Comparison of ENCODE assay signal across 9 mouse cellular contexts in the genomic region with DNA sequence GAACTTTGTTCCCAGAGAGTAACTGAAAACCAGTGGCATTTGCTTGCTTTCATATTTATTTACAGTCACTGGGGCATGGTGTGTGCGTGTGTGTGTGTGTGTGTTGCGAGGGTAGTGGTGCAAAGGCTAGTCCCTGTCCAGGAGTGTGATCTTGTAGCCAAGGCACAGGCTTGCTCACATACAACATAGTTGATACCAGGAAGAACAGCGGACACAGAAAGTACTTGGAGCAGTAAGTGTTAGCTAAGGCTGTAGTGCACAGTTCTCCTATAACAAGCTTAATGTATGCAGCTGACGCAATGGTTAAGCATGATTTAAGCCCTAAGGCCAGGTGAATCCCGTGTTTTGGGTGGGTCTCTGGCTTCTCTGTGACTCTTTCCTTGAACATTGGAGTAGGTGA. TPM values are rescaled to one million over a fixed set of nuclear protein-coding genes. Genes with fewer than 3 reads are reported as not detected.
DNase-seq lines count a peak whose midpoint lies in the region; ATAC-seq and TF ChIP-seq lines count a peak whose summit lies in the region.
"Not testable (repeated sequence)": the region's sequence is repeated elsewhere in the genome, so short reads cannot be mapped to it uniquely, and the experiment has no call there.
"Had no signal": no experiment of that assay in that cellular context is flagged by ENCODE, and none has a peak within 500 bp of the region (broad histone marks: within the 10 kb centered on the region; RNA-seq: fewer than 3 reads in every experiment).

No protein-coding gene starts in this region.

- not testable (repeated sequence) for ATAC-seq in forebrain, embryonic 15.5 days (replicated peaks); liver, embryonic 14.5 days (ENCODE audit: insufficient read depth)
- 0 out of 2 replicates have a peak, but pooled peaks have one; percentile 2 for ATAC-seq in kidney, embryonic 15.5 days (replicated peaks; ENCODE audit: low FRiP score)
- 0 out of 2 replicates have a peak, but pooled peaks have one; percentile 7 for ATAC-seq in midbrain, embryonic 13.5 days

- TF ChIP-seq EP300 in liver, embryonic 14.5 days (IDR thresholded peaks at IDR 0.05; ENCODE audit: low read depth), result not testable (repeated sequence)

- not testable (repeated sequence) for TF ChIP-seq CTCF in liver, embryonic 14.5 days (IDR thresholded peaks at IDR 0.05; ENCODE audit: low read depth); small intestine, adult 2 months (IDR thresholded peaks at IDR 0.05; ENCODE audit: extremely low read depth, insufficient read length, insufficient replicate concordance, low read depth, low read length)

- H3K4me1 ChIP-seq in forebrain, embryonic 15.5 days; hindbrain, embryonic 10.5 days (replicated peaks); kidney, embryonic 15.5 days; liver, embryonic 14.5 days (replicated peaks; ENCODE audit: control insufficient read depth in 2 of 2, insufficient read depth in 2 of 2, low read length in 1 of 2); midbrain, embryonic 13.5 days (replicated peaks); small intestine, adult 2 months (ENCODE audit: control insufficient read depth, insufficient read depth, insufficient read length, low read length): not testable (repeated sequence)

- H3K9me3 ChIP-seq in forebrain, embryonic 15.5 days; hindbrain, embryonic 10.5 days; kidney, embryonic 15.5 days (replicated peaks); liver, embryonic 14.5 days (ENCODE audit: control insufficient read depth, low read length); midbrain, embryonic 13.5 days: not testable (repeated sequence)

- H3K9ac ChIP-seq in forebrain, embryonic 15.5 days (replicated peaks), result peak overlapping the region; percentile 62; the same call in 1 of the 2 replicates
- H3K9ac ChIP-seq in kidney, embryonic 15.5 days, result 0 out of 2 replicates have a peak overlapping the region, but pooled peaks have one; percentile 66
- H3K9ac ChIP-seq in liver, embryonic 14.5 days (replicated peaks), result peak overlapping the region; percentile 65
- H3K9ac ChIP-seq in midbrain, embryonic 13.5 days (replicated peaks), result not testable (repeated sequence)

- DNase-seq in CD4-positive helper T cell, adult 2 months (ENCODE audit: low read depth, low spot score), result peak; percentile 11
- DNase-seq in embryo, embryonic 10 days (ENCODE audit: low spot score), result peak; percentile 4
- not testable (repeated sequence) for DNase-seq in hindbrain, embryonic 10.5 days (ENCODE audit: low spot score); liver, embryonic 14.5 days (ENCODE audit: low read depth in 3 of 3, low spot score in 3 of 3)

- H3K36me3 ChIP-seq in forebrain, embryonic 15.5 days; hindbrain, embryonic 10.5 days; kidney, embryonic 15.5 days; liver, embryonic 14.5 days (replicated peaks; ENCODE audit: control insufficient read depth, insufficient read depth, low read depth); midbrain, embryonic 13.5 days; small intestine, adult 2 months (ENCODE audit: control insufficient read depth, insufficient read depth, low read length): not testable (repeated sequence)

- peak overlapping the region; percentile 52 for H3K4me3 ChIP-seq in forebrain, embryonic 15.5 days
- peak overlapping the region; percentile 57 for H3K4me3 ChIP-seq in hindbrain, embryonic 10.5 days
- H3K4me3 ChIP-seq in kidney, embryonic 15.5 days (replicated peaks), result peak overlapping the region; percentile 62
- peak overlapping the region; percentile 62 to 72 for H3K4me3 ChIP-seq in liver, embryonic 14.5 days (ENCODE audit: insufficient read depth in 1 of 2, low read depth in 2 of 2, low read length in 2 of 2)
- H3K4me3 ChIP-seq in midbrain, embryonic 13.5 days (replicated peaks), result peak overlapping the region; percentile 50
- H3K4me3 ChIP-seq in small intestine, adult 2 months (ENCODE audit: low read depth, low read length), result peak overlapping the region; percentile 49

- peak overlapping the region; percentile 63 for H3K4me2 ChIP-seq in forebrain, embryonic 15.5 days (replicated peaks)
- peak overlapping the region; percentile 61 for H3K4me2 ChIP-seq in kidney, embryonic 15.5 days
- H3K4me2 ChIP-seq in liver, embryonic 14.5 days (ENCODE audit: low read depth), result peak overlapping the region; percentile 69
- peak overlapping the region; percentile 62 for H3K4me2 ChIP-seq in midbrain, embryonic 13.5 days (replicated peaks)

- not testable (repeated sequence) for H3K27me3 ChIP-seq in forebrain, embryonic 15.5 days; hindbrain, embryonic 10.5 days (ENCODE audit: insufficient read depth, poor library complexity, severe bottlenecking); kidney, embryonic 15.5 days; liver, embryonic 14.5 days (ENCODE audit: control insufficient read depth, insufficient read depth, low read length); midbrain, embryonic 13.5 days; small intestine, adult 2 months (ENCODE audit: control insufficient read depth, insufficient read depth, low read length)

- not testable (repeated sequence) for TF ChIP-seq POLR2A in small intestine, adult 2 months (IDR thresholded peaks at IDR 0.05; ENCODE audit: low read depth, low read length)

- H3K27ac ChIP-seq in forebrain, embryonic 15.5 days (replicated peaks); hindbrain, embryonic 10.5 days; liver, embryonic 14.5 days; midbrain, embryonic 13.5 days; small intestine, adult 2 months (ENCODE audit: insufficient read depth, low read depth, low read length): not testable (repeated sequence)
- H3K27ac ChIP-seq in kidney, embryonic 15.5 days, result peak overlapping the region; percentile 78; the same call in 1 of the 2 replicates

- 18% methylated on average over 5 of the region's 5 CpGs for whole genome bisulfite sequencing in forebrain, embryonic 15.5 days
- WGBS in hindbrain, embryonic 10.5 days, result 30% methylated on average over 5 of the region's 5 CpGs
- 14% methylated on average over 5 of the region's 5 CpGs for WGBS in kidney, embryonic 15.5 days
- WGBS in liver, embryonic 14.5 days (ENCODE audit: insufficient replicate concordance), result 10% methylated on average over 4 of the region's 5 CpGs
- WGBS in midbrain, embryonic 13.5 days, result 24% methylated on average over 5 of the region's 5 CpGs
- WGBS in small intestine, adult 2 months, result 5% methylated on average over 5 of the region's 5 CpGs

RNA-seq across cellular contexts. Expression of a gene that starts 0.7 kb away (rescaled TPM):
- polyA plus RNA-seq in forebrain, embryonic 15.5 days (2015; fragmentation: Nextera tagmentation; extraction: Ambion mirVana), result 0.20 and 0.42 TPM in 2 replicates
- 0.17 and 0.22 TPM in 2 replicates for polyA plus RNA-seq in hindbrain, embryonic 10.5 days (2016; fragmentation: Nextera tagmentation; extraction: Ambion mirVana)
- 0.14 and 0.68 TPM in 2 replicates for polyA plus RNA-seq in kidney, embryonic 15.5 days (2015; fragmentation: Nextera tagmentation; extraction: Ambion mirVana)
- polyA plus RNA-seq in liver, embryonic 14.5 days (2012; rRNA removed), result 0.10 and 0.15 TPM in 2 replicates
- 0.06 TPM in 1 of 2 replicates, not detected in the other for polyA plus RNA-seq in liver, embryonic 14.5 days (2014; fragmentation: Nextera tagmentation; extraction: Ambion mirVana)
- 0.17 and 0.35 TPM in 2 replicates for polyA plus RNA-seq in midbrain, embryonic 13.5 days (2015; fragmentation: Nextera tagmentation; extraction: Ambion mirVana)
- polyA plus RNA-seq in small intestine, adult 2 months (2012; rRNA removed), result 0.63 TPM in 1 of 2 replicates, not detected in the other
- polyA plus RNA-seq: erythroblast, embryonic 14.5 days had no signal

RNA-seq across cellular contexts. Expression of a gene that starts 8.9 kb away (rescaled TPM):
- polyA plus RNA-seq in forebrain, embryonic 15.5 days (2015; fragmentation: Nextera tagmentation; extraction: Ambion mirVana), result 85.4 and 96.0 TPM in 2 replicates
- 116 and 118 TPM in 2 replicates for polyA plus RNA-seq in hindbrain, embryonic 10.5 days (2016; fragmentation: Nextera tagmentation; extraction: Ambion mirVana)
- 287 and 291 TPM in 2 replicates for polyA plus RNA-seq in kidney, embryonic 15.5 days (2015; fragmentation: Nextera tagmentation; extraction: Ambion mirVana)
- polyA plus RNA-seq in liver, embryonic 14.5 days (2012; rRNA removed), result 39.4 and 63.3 TPM in 2 replicates
- polyA plus RNA-seq in liver, embryonic 14.5 days (2014; fragmentation: Nextera tagmentation; extraction: Ambion mirVana), result 94.6 and 108 TPM in 2 replicates
- 77.9 and 87.0 TPM in 2 replicates for polyA plus RNA-seq in midbrain, embryonic 13.5 days (2015; fragmentation: Nextera tagmentation; extraction: Ambion mirVana)
- polyA plus RNA-seq in small intestine, adult 2 months (2012; rRNA removed), result 55.4 and 58.7 TPM in 2 replicates

RNA-seq across cellular contexts. Expression of a gene that starts 18.4 kb away (rescaled TPM):
- 46.1 and 48.1 TPM in 2 replicates for polyA plus RNA-seq in forebrain, embryonic 15.5 days (2015; fragmentation: Nextera tagmentation; extraction: Ambion mirVana)
- polyA plus RNA-seq in hindbrain, embryonic 10.5 days (2016; fragmentation: Nextera tagmentation; extraction: Ambion mirVana), result 49.7 and 50.6 TPM in 2 replicates
- polyA plus RNA-seq in kidney, embryonic 15.5 days (2015; fragmentation: Nextera tagmentation; extraction: Ambion mirVana), result 53.5 and 56.3 TPM in 2 replicates
- polyA plus RNA-seq in liver, embryonic 14.5 days (2012; rRNA removed), result 8.8 and 11.2 TPM in 2 replicates
- 12.4 and 14.7 TPM in 2 replicates for polyA plus RNA-seq in liver, embryonic 14.5 days (2014; fragmentation: Nextera tagmentation; extraction: Ambion mirVana)
- polyA plus RNA-seq in midbrain, embryonic 13.5 days (2015; fragmentation: Nextera tagmentation; extraction: Ambion mirVana), result 48.6 and 52.2 TPM in 2 replicates
- polyA plus RNA-seq in small intestine, adult 2 months (2012; rRNA removed), result 4.0 and 5.4 TPM in 2 replicates

RNA-seq across cellular contexts. Expression of a gene that starts 30.9 kb away (rescaled TPM):
- polyA plus RNA-seq in forebrain, embryonic 15.5 days (2015; fragmentation: Nextera tagmentation; extraction: Ambion mirVana), result 48.2 and 51.7 TPM in 2 replicates
- polyA plus RNA-seq in hindbrain, embryonic 10.5 days (2016; fragmentation: Nextera tagmentation; extraction: Ambion mirVana), result 36.4 and 43.4 TPM in 2 replicates
- polyA plus RNA-seq in kidney, embryonic 15.5 days (2015; fragmentation: Nextera tagmentation; extraction: Ambion mirVana), result 45.5 and 47.8 TPM in 2 replicates
- polyA plus RNA-seq in liver, embryonic 14.5 days (2012; rRNA removed), result 4.5 and 5.4 TPM in 2 replicates
- 11.0 and 14.0 TPM in 2 replicates for polyA plus RNA-seq in liver, embryonic 14.5 days (2014; fragmentation: Nextera tagmentation; extraction: Ambion mirVana)
- polyA plus RNA-seq in midbrain, embryonic 13.5 days (2015; fragmentation: Nextera tagmentation; extraction: Ambion mirVana), result 49.4 and 53.0 TPM in 2 replicates
- polyA plus RNA-seq in small intestine, adult 2 months (2012; rRNA removed), result 17.8 and 33.4 TPM in 2 replicates

RNA-seq across cellular contexts. Expression of a gene that starts 46.0 kb away (rescaled TPM):
- not detected in 2 replicates for polyA plus RNA-seq in forebrain, embryonic 15.5 days (2015; fragmentation: Nextera tagmentation; extraction: Ambion mirVana)
- not detected in 2 replicates for polyA plus RNA-seq in hindbrain, embryonic 10.5 days (2016; fragmentation: Nextera tagmentation; extraction: Ambion mirVana)
- polyA plus RNA-seq in kidney, embryonic 15.5 days (2015; fragmentation: Nextera tagmentation; extraction: Ambion mirVana), result 0.32 TPM in 1 of 2 replicates, not detected in the other
- not detected in 2 replicates for polyA plus RNA-seq in liver, embryonic 14.5 days (2012; rRNA removed)
- polyA plus RNA-seq in liver, embryonic 14.5 days (2014; fragmentation: Nextera tagmentation; extraction: Ambion mirVana), result 0.14 TPM in 1 of 2 replicates, not detected in the other
- not detected in 2 replicates for polyA plus RNA-seq in midbrain, embryonic 13.5 days (2015; fragmentation: Nextera tagmentation; extraction: Ambion mirVana)
- not detected in 2 replicates for polyA plus RNA-seq in small intestine, adult 2 months (2012; rRNA removed)
- polyA plus RNA-seq: erythroblast, embryonic 14.5 days had no signal
